Mouse (Mus musculus): Measurements from ENCODE around the gene Rassf2. TPM values are rescaled to one million over a fixed set of nuclear protein-coding genes. Genes with fewer than 3 reads are reported as not detected.
A peak's percentile ranks its signal among the peaks of the same experiment; 100 is the strongest.

Rassf2 gene
- polyA plus RNA-seq, 1 experiment from 2014 or later, result 23.0 TPM

- H3K27ac ChIP-seq (replicated peaks; ENCODE audit: low read depth, low read length), result no peak overlapping the region
- H3K9ac ChIP-seq (ENCODE audit: low read depth, low read length), result no peak overlapping the region
- DNase-seq (ENCODE audit: low spot score), result no peak
- no peaks in the 10 kb centered on the region for H3K9me3 ChIP-seq (ENCODE audit: control insufficient read depth, low read length)
- WGBS, result 82% methylated on average over 7 of the region's 7 CpGs
- no peaks in the 10 kb centered on the region for H3K27me3 ChIP-seq (replicated peaks; ENCODE audit: control insufficient read depth, insufficient read depth, low read length)
- no peak for ATAC-seq (ENCODE audit: low read depth)
- H3K4me3 ChIP-seq (ENCODE audit: low read depth, low read length), result no peak overlapping the region
- H3K4me1 ChIP-seq (ENCODE audit: control insufficient read depth, insufficient read depth, low read length), result peaks cover 8% of the 10 kb centered on the region; the same call in 1 of the 2 replicates
- H3K36me3 ChIP-seq (ENCODE audit: control insufficient read depth, insufficient read depth, low read length), result no peaks in the 10 kb centered on the region
- H3K4me2 ChIP-seq (ENCODE audit: low read depth, low read length), result no peak overlapping the region
These were observed 9.6 kb downstream of the Rassf2 start for GRCm38 (mm10) chr2:132020420-132020819.

- H3K4me2 ChIP-seq (ENCODE audit: low read depth, low read length), result no peak overlapping the region
- H3K27ac ChIP-seq (replicated peaks; ENCODE audit: low read depth, low read length), result no peak overlapping the region
- no peaks in the 10 kb centered on the region for H3K27me3 ChIP-seq (replicated peaks; ENCODE audit: control insufficient read depth, insufficient read depth, low read length)
- DNase-seq (ENCODE audit: low spot score) (peak; percentile 25), ATAC-seq (ENCODE audit: low read depth) (no peak)
- no peak overlapping the region for H3K4me3 ChIP-seq (ENCODE audit: low read depth, low read length)
- peaks cover 8% of the 10 kb centered on the region; the same call in 1 of the 2 replicates for H3K4me1 ChIP-seq (ENCODE audit: control insufficient read depth, insufficient read depth, low read length)
- no peaks in the 10 kb centered on the region for H3K9me3 ChIP-seq (ENCODE audit: control insufficient read depth, low read length)
- H3K9ac ChIP-seq (ENCODE audit: low read depth, low read length), result no peak overlapping the region
- H3K36me3 ChIP-seq (ENCODE audit: control insufficient read depth, insufficient read depth, low read length), result no peaks in the 10 kb centered on the region
- 50% methylated on average over 3 of the region's 3 CpGs for WGBS
These were observed 10.7 kb downstream of the Rassf2 start for GRCm38 (mm10) chr2:132019372-132019811.

GRCm38 (mm10) chr2:132018156-132018555 is 11.9 kb downstream of the Rassf2 start:
- DNase-seq (ENCODE audit: low spot score) (no peak), ATAC-seq (ENCODE audit: low read depth) (no peak)
- Histone ChIP-seq H3K4me3 (ENCODE audit: low read depth, low read length) (no peak overlapping the region), H3K9ac (ENCODE audit: low read depth, low read length) (no peak overlapping the region), H3K36me3 (ENCODE audit: control insufficient read depth, insufficient read depth, low read length) (no peaks in the 10 kb centered on the region), H3K4me1 (ENCODE audit: control insufficient read depth, insufficient read depth, low read length) (peaks cover 8% of the 10 kb centered on the region; the same call in 1 of the 2 replicates), H3K9me3 (ENCODE audit: control insufficient read depth, low read length) (no peaks in the 10 kb centered on the region), H3K27me3 (replicated peaks; ENCODE audit: control insufficient read depth, insufficient read depth, low read length) (no peaks in the 10 kb centered on the region), H3K4me2 (ENCODE audit: low read depth, low read length) (no peak overlapping the region), H3K27ac (replicated peaks; ENCODE audit: low read depth, low read length) (no peak overlapping the region)
- 65% methylated on average over 4 of the region's 4 CpGs for WGBS

GRCm38 (mm10) chr2:132017611-132018010 is 12.4 kb downstream of the Rassf2 start:
- peaks cover 8% of the 10 kb centered on the region; the same call in 1 of the 2 replicates for H3K4me1 ChIP-seq (ENCODE audit: control insufficient read depth, insufficient read depth, low read length)
- no peak overlapping the region for H3K9ac ChIP-seq (ENCODE audit: low read depth, low read length)
- ATAC-seq (ENCODE audit: low read depth), result 0 out of 2 replicates have a peak, but pooled peaks have one; percentile 61
- H3K4me2 ChIP-seq (ENCODE audit: low read depth, low read length), result no peak overlapping the region
- 38% methylated on average over 7 of the region's 7 CpGs for WGBS
- peak; percentile 55 for DNase-seq (ENCODE audit: low spot score)
- no peaks in the 10 kb centered on the region for H3K27me3 ChIP-seq (replicated peaks; ENCODE audit: control insufficient read depth, insufficient read depth, low read length)
- no peak overlapping the region for H3K4me3 ChIP-seq (ENCODE audit: low read depth, low read length)
- H3K27ac ChIP-seq (replicated peaks; ENCODE audit: low read depth, low read length), result no peak overlapping the region
- H3K36me3 ChIP-seq (ENCODE audit: control insufficient read depth, insufficient read depth, low read length), result no peaks in the 10 kb centered on the region
- H3K9me3 ChIP-seq (ENCODE audit: control insufficient read depth, low read length), result no peaks in the 10 kb centered on the region

- no peak overlapping the region for H3K4me3 ChIP-seq (ENCODE audit: low read depth, low read length)
- ATAC-seq (ENCODE audit: low read depth), result no peak
- WGBS, result 67% methylated on average over 1 of the region's 1 CpGs
These were observed 14.0 kb downstream of the Rassf2 start for GRCm38 (mm10) chr2:132016034-132016433.

GRCm38 (mm10) chr2:132013152-132013551 is 16.9 kb downstream of the Rassf2 start:
- no peaks in the 10 kb centered on the region for H3K27me3 ChIP-seq (replicated peaks; ENCODE audit: control insufficient read depth, insufficient read depth, low read length)
- H3K36me3 ChIP-seq (ENCODE audit: control insufficient read depth, insufficient read depth, low read length), result no peaks in the 10 kb centered on the region
- 87% methylated on average over 4 of the region's 4 CpGs for WGBS
- peaks cover 8% of the 10 kb centered on the region; the same call in 1 of the 2 replicates for H3K4me1 ChIP-seq (ENCODE audit: control insufficient read depth, insufficient read depth, low read length)
- H3K27ac ChIP-seq (replicated peaks; ENCODE audit: low read depth, low read length), result no peak overlapping the region
- no peak overlapping the region for H3K4me2 ChIP-seq (ENCODE audit: low read depth, low read length)
- ATAC-seq (ENCODE audit: low read depth) (no peak), DNase-seq (ENCODE audit: low spot score) (no peak)
- H3K9ac ChIP-seq (ENCODE audit: low read depth, low read length), result no peak overlapping the region
- no peaks in the 10 kb centered on the region for H3K9me3 ChIP-seq (ENCODE audit: control insufficient read depth, low read length)
- no peak overlapping the region for H3K4me3 ChIP-seq (ENCODE audit: low read depth, low read length)

More at GRCm38 (mm10) chr2:132016034-132016433, 14.0 kb downstream of the Rassf2 start:
- Histone ChIP-seq H3K4me2 (ENCODE audit: low read depth, low read length) (no peak overlapping the region), H3K36me3 (ENCODE audit: control insufficient read depth, insufficient read depth, low read length) (no peaks in the 10 kb centered on the region), H3K9ac (ENCODE audit: low read depth, low read length) (no peak overlapping the region), H3K27me3 (replicated peaks; ENCODE audit: control insufficient read depth, insufficient read depth, low read length) (no peaks in the 10 kb centered on the region), H3K4me1 (ENCODE audit: control insufficient read depth, insufficient read depth, low read length) (peaks cover 8% of the 10 kb centered on the region; the same call in 1 of the 2 replicates), H3K27ac (replicated peaks; ENCODE audit: low read depth, low read length) (no peak overlapping the region), H3K9me3 (ENCODE audit: control insufficient read depth, low read length) (no peaks in the 10 kb centered on the region)
- no peak for DNase-seq (ENCODE audit: low spot score)

- Histone ChIP-seq H3K27me3 (replicated peaks; ENCODE audit: control insufficient read depth, insufficient read depth, low read length) (no peaks in the 10 kb centered on the region), H3K4me1 (ENCODE audit: control insufficient read depth, insufficient read depth, low read length) (peaks cover 12% of the 10 kb centered on the region; the same call in 1 of the 2 replicates), H3K4me2 (ENCODE audit: low read depth, low read length) (no peak overlapping the region), H3K9ac (ENCODE audit: low read depth, low read length) (no peak overlapping the region), H3K27ac (replicated peaks; ENCODE audit: low read depth, low read length) (no peak overlapping the region), H3K9me3 (ENCODE audit: control insufficient read depth, low read length) (no peaks in the 10 kb centered on the region), H3K36me3 (ENCODE audit: control insufficient read depth, insufficient read depth, low read length) (no peaks in the 10 kb centered on the region), H3K4me3 (ENCODE audit: low read depth, low read length) (no peak overlapping the region)
- no peak for DNase-seq (ENCODE audit: low spot score)
- 54% methylated on average over 2 of the region's 2 CpGs for WGBS
- ATAC-seq (ENCODE audit: low read depth), result no peak
These were observed 19.3 kb downstream of the Rassf2 start for GRCm38 (mm10) chr2:132010781-132011180.

GRCm38 (mm10) chr2:132008186-132008585 is 21.9 kb downstream of the Rassf2 start:
- no peaks in the 10 kb centered on the region; the same call in 1 of the 2 replicates for H3K36me3 ChIP-seq (ENCODE audit: control insufficient read depth, insufficient read depth, low read length)
- DNase-seq (ENCODE audit: low spot score) (no peak), ATAC-seq (ENCODE audit: low read depth) (no peak)
- 35% methylated on average over 4 of the region's 4 CpGs for WGBS
- H3K27me3 ChIP-seq (replicated peaks; ENCODE audit: control insufficient read depth, insufficient read depth, low read length), result no peaks in the 10 kb centered on the region
- H3K4me2 ChIP-seq (ENCODE audit: low read depth, low read length), result no peak overlapping the region
- no peak overlapping the region for H3K4me3 ChIP-seq (ENCODE audit: low read depth, low read length)
- peaks cover 21% of the 10 kb centered on the region for H3K4me1 ChIP-seq (ENCODE audit: control insufficient read depth, insufficient read depth, low read length)
- H3K9me3 ChIP-seq (ENCODE audit: control insufficient read depth, low read length), result no peaks in the 10 kb centered on the region
- no peak overlapping the region for H3K27ac ChIP-seq (replicated peaks; ENCODE audit: low read depth, low read length)
- H3K9ac ChIP-seq (ENCODE audit: low read depth, low read length), result no peak overlapping the region

GRCm38 (mm10) chr2:132007475-132007819 is 22.6 kb downstream of the Rassf2 start:
- H3K4me3 ChIP-seq (ENCODE audit: low read depth, low read length), result no peak overlapping the region
- no peaks in the 10 kb centered on the region for H3K9me3 ChIP-seq (ENCODE audit: control insufficient read depth, low read length)
- no peaks in the 10 kb centered on the region; the same call in 1 of the 2 replicates for H3K36me3 ChIP-seq (ENCODE audit: control insufficient read depth, insufficient read depth, low read length)
- no peak overlapping the region for H3K27ac ChIP-seq (replicated peaks; ENCODE audit: low read depth, low read length)
- peaks cover 21% of the 10 kb centered on the region for H3K4me1 ChIP-seq (ENCODE audit: control insufficient read depth, insufficient read depth, low read length)
- H3K9ac ChIP-seq (ENCODE audit: low read depth, low read length), result no peak overlapping the region
- H3K27me3 ChIP-seq (replicated peaks; ENCODE audit: control insufficient read depth, insufficient read depth, low read length), result no peaks in the 10 kb centered on the region
- no peak for ATAC-seq (ENCODE audit: low read depth)
- no peak overlapping the region for H3K4me2 ChIP-seq (ENCODE audit: low read depth, low read length)
- no peak for DNase-seq (ENCODE audit: low spot score)
- WGBS, result 45% methylated on average over 6 of the region's 6 CpGs

All from embryonic facial prominence, embryonic 14.5 days (tissue).